8 mouse cellular contexts compared by ENCODE assay signal in genomic region chr17:42315669-42316611, GRCm38 (mm10). TPM values are rescaled to one million over a fixed set of nuclear protein-coding genes. Genes with fewer than 3 reads are reported as not detected.
A peak's percentile ranks its signal among the peaks of the same experiment; 100 is the strongest.
DNase-seq lines count a peak whose midpoint lies in the region; ATAC-seq lines count a peak whose summit lies in the region.

Ptchd4 (plus strand) TSS chr17:42315947.

- peak; percentile 6 for DNase-seq in urinary bladder, postnatal 14 days (ENCODE audit: low spot score)
- DNase-seq in urinary bladder, postnatal 10 days (ENCODE audit: low spot score): no peak
- DNase-seq in embryo, embryonic 10.5 days (ENCODE audit: low spot score): peak; percentile 66
- peak; percentile 29 to 46 for DNase-seq in layer of hippocampus, adult 8-10 months (ENCODE audit: low spot score in 2 of 2)
- DNase-seq in lung, postnatal 10 days: peak; percentile 14
- DNase-seq in right cerebral cortex, postnatal 10 days (ENCODE audit: low spot score in 2 of 2): peak; percentile 69

- ATAC-seq in granulocyte monocyte progenitor cell, adult 5-6 weeks (replicated peaks; ENCODE audit: poor library complexity, severe bottlenecking): 0 out of 2 replicates have a peak, but pooled peaks have one; percentile 17
- no peak for ATAC-seq in megakaryocyte-erythroid progenitor cell, adult 5-6 weeks (replicated peaks; ENCODE audit: low FRiP score, low TSS enrichment, poor library complexity, severe bottlenecking)

RNA-seq across cellular contexts. Expression of gene Ptchd4, which starts in this region (rescaled TPM):
- total RNA-seq in granulocyte monocyte progenitor cell, adult 5-6 weeks (2014; fragmentation: Nextera tagmentation): not detected in 2 replicates
- total RNA-seq in granulocyte monocyte progenitor cell, adult 5-6 weeks (2017): not detected in 2 replicates
- 10 to 100 TPM in 3 of 4 experiments, 1 to 10 TPM in 1; 6.4 to 11.1 (median 10.4) TPM for total RNA-seq in layer of hippocampus, adult 8-10 months (2022)
- not detected in 2 replicates for total RNA-seq in megakaryocyte-erythroid progenitor cell, adult 5-6 weeks (2014; fragmentation: Nextera tagmentation)
- not detected in 2 replicates for total RNA-seq in megakaryocyte-erythroid progenitor cell, adult 5-6 weeks (2017)

Comparison
In these comparisons a context has a peak if more than half of its experiments do, and no peak if none do; other contexts are left out.
1. RNA of gene Ptchd4 (total RNA-seq): 6.4 to 11.1 TPM in layer of hippocampus, adult 8-10 months; not detected in megakaryocyte-erythroid progenitor cell, adult 5-6 weeks and not detected in granulocyte monocyte progenitor cell, adult 5-6 weeks; every median in the first group is over 4 times any median in the second.
2. Peak in ATAC-seq in granulocyte monocyte progenitor cell, adult 5-6 weeks; RNA of the gene not detected or under 1 TPM.